Mouse (Mus musculus): ENCODE measurements around the gene Pip4p1. TPM values are rescaled to one million over a fixed set of nuclear protein-coding genes. Genes with fewer than 3 reads are reported as not detected.
"Not testable (repeated sequence)": the region's sequence is repeated elsewhere in the genome, so short reads cannot be mapped to it uniquely, and the experiment has no call there.

Pip4p1 gene
- total RNA-seq (2021): 10 to 100 TPM; 72.8 to 76.0 TPM

GRCm38 (mm10) chr14:50930754-50931492, at the start of gene Pip4p1, which contains the start of gene Pnp:
Pip4p1 (minus strand) TSS chr14:50930856.
Pnp (plus strand) TSS chr14:50931082.
- intact Hi-C loops (cut with DNase I): loop anchor here (5.0 kb wide), 1 partner anchor 131 kb away; no protein-coding TSS in a partner anchor
- peak; percentile 98 for DNase-seq

GRCm38 (mm10) chr14:50979631-50980030, 49.0 kb upstream of the Pip4p1 start:
- intact Hi-C loops (cut with DNase I): no loop called here
- no peak for DNase-seq

- intact Hi-C loops (cut with DNase I); DNase-seq: not testable (repeated sequence)
Measured at GRCm38 (mm10) chr14:50978451-50978850, 47.8 kb upstream of the Pip4p1 start.

- intact Hi-C loops (cut with DNase I): no loop called here
- no peak for DNase-seq
Measured at GRCm38 (mm10) chr14:50976674-50977073, 46.0 kb upstream of the Pip4p1 start.

- intact Hi-C loops (cut with DNase I): no loop called here
- no peak for DNase-seq
Measured at GRCm38 (mm10) chr14:50975001-50975400, 44.3 kb upstream of the Pip4p1 start.

- intact Hi-C loops (cut with DNase I): no loop called here
- DNase-seq: no peak
Measured at GRCm38 (mm10) chr14:50973700-50974099, 43.0 kb upstream of the Pip4p1 start.

GRCm38 (mm10) chr14:50973054-50973453, 42.4 kb upstream of the Pip4p1 start:
- DNase-seq; intact Hi-C loops (cut with DNase I): not testable (repeated sequence)

GRCm38 (mm10) chr14:50970822-50971221, 40.2 kb upstream of the Pip4p1 start:
- intact Hi-C loops (cut with DNase I): no loop called here
- DNase-seq: no peak

- DNase-seq: peak; percentile 36
- intact Hi-C loops (cut with DNase I): no loop called here
Measured at GRCm38 (mm10) chr14:50969558-50970544, 39.2 kb upstream of the Pip4p1 start.

- DNase-seq: peak; percentile 9
- intact Hi-C loops (cut with DNase I): no loop called here
Measured at GRCm38 (mm10) chr14:50969041-50969440, 38.4 kb upstream of the Pip4p1 start.

GRCm38 (mm10) chr14:50968216-50968980, 37.7 kb upstream of the Pip4p1 start:
- intact Hi-C loops (cut with DNase I): no loop called here
- no peak for DNase-seq

GRCm38 (mm10) chr14:50958289-50958995, 27.8 kb upstream of the Pip4p1 start:
- intact Hi-C loops (cut with DNase I); DNase-seq: not testable (repeated sequence)

- DNase-seq; intact Hi-C loops (cut with DNase I): not testable (repeated sequence)
Measured at GRCm38 (mm10) chr14:50957146-50957545, 26.5 kb upstream of the Pip4p1 start.

- DNase-seq; intact Hi-C loops (cut with DNase I): not testable (repeated sequence)
Measured at GRCm38 (mm10) chr14:50956724-50957123, 26.1 kb upstream of the Pip4p1 start.

- intact Hi-C loops (cut with DNase I): not testable (repeated sequence)
- peak; percentile 75 for DNase-seq
Measured at GRCm38 (mm10) chr14:50955942-50956508, 25.4 kb upstream of the Pip4p1 start, which contains the start of gene Pnp2. Pnp2 (plus strand) TSS chr14:50955992.

GRCm38 (mm10) chr14:50955487-50955886, 24.8 kb upstream of the Pip4p1 start:
- no peak for DNase-seq
- intact Hi-C loops (cut with DNase I): no loop called here

- DNase-seq; intact Hi-C loops (cut with DNase I): not testable (repeated sequence)
Measured at GRCm38 (mm10) chr14:50945526-50945925, 14.9 kb upstream of the Pip4p1 start.

GRCm38 (mm10) chr14:50945081-50945480, 14.4 kb upstream of the Pip4p1 start:
- intact Hi-C loops (cut with DNase I); DNase-seq: not testable (repeated sequence)

GRCm38 (mm10) chr14:50944668-50945033, 14.0 kb upstream of the Pip4p1 start:
- DNase-seq; intact Hi-C loops (cut with DNase I): not testable (repeated sequence)

Data from left cerebral cortex, postnatal 4 days (tissue).